Mouse (Mus musculus): ENCODE data around the gene Pck1. TPM values are rescaled to one million over a fixed set of nuclear protein-coding genes. Genes with fewer than 3 reads are reported as not detected.

Gene Pck1
- total and polyA plus RNA-seq, 2 experiments from 2014 or later, result 0.21 TPM; not detected in 1

GRCm38 (mm10) chr2:173156923-173157322 is 4.1 kb downstream of the Pck1 start:
- Histone ChIP-seq H3K9me3 (ENCODE audit: low read length) (no peaks in the 10 kb centered on the region), H3K27ac (no peak overlapping the region), H3K4me1 (ENCODE audit: insufficient read depth, low read length) (no peaks in the 10 kb centered on the region), H3K4me2 (ENCODE audit: low read depth, low read length) (no peak overlapping the region), H3K36me3 (ENCODE audit: insufficient read depth, low read length) (no peaks in the 10 kb centered on the region), H3K27me3 (ENCODE audit: insufficient read depth, low read length) (no peaks in the 10 kb centered on the region), H3K9ac (replicated peaks; ENCODE audit: low read length) (no peak overlapping the region), H3K4me3 (ENCODE audit: low read length) (no peak overlapping the region)
- no peak for TF ChIP-seq CTCF (IDR thresholded peaks at IDR 0.05; ENCODE audit: low read depth)
- no peak for ATAC-seq
- no peak for DNase-seq (ENCODE audit: low spot score)
- 88% methylated on average over 13 of the region's 13 CpGs for WGBS

DNA sequence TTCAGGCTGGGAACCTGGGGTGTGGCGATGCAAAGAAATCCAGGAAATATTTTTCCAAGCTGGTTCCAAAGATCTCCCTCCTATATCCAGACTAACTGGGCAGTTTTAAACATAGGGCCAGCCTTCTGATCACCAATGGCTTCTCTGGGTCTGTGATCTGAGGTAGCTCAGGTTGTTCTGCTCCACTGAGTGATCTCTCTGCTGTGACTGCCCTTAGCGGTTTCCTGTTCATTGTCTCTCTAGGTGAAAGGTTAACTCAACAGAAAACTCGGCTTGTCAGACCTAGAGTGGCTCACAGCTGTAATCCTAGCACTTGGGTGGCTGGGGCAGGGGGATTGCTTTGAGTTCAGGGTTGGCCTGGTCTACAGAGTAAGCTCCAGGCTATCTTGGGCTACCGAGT is 4.5 kb downstream of the Pck1 start:
- H3K27me3 ChIP-seq (ENCODE audit: insufficient read depth, low read length), result no peaks in the 10 kb centered on the region
- no peaks in the 10 kb centered on the region for H3K36me3 ChIP-seq (ENCODE audit: insufficient read depth, low read length)
- ATAC-seq (no peak), DNase-seq (ENCODE audit: low spot score) (no peak)
- no peaks in the 10 kb centered on the region for H3K4me1 ChIP-seq (ENCODE audit: insufficient read depth, low read length)
- H3K4me3 ChIP-seq (ENCODE audit: low read length), result no peak overlapping the region
- no peaks in the 10 kb centered on the region for H3K9me3 ChIP-seq (ENCODE audit: low read length)
- H3K4me2 ChIP-seq (ENCODE audit: low read depth, low read length), result no peak overlapping the region
- TF ChIP-seq CTCF (IDR thresholded peaks at IDR 0.05; ENCODE audit: low read depth), result no peak
- no peak overlapping the region for H3K27ac ChIP-seq
- no peak overlapping the region for H3K9ac ChIP-seq (replicated peaks; ENCODE audit: low read length)
- WGBS, result 64% methylated on average over 4 of the region's 4 CpGs

- no peak for ATAC-seq
- no peaks in the 10 kb centered on the region for H3K36me3 ChIP-seq (ENCODE audit: insufficient read depth, low read length)
- no peak overlapping the region for H3K9ac ChIP-seq (replicated peaks; ENCODE audit: low read length)
- H3K27me3 ChIP-seq (ENCODE audit: insufficient read depth, low read length), result no peaks in the 10 kb centered on the region
- no peaks in the 10 kb centered on the region for H3K4me1 ChIP-seq (ENCODE audit: insufficient read depth, low read length)
- no peak for TF ChIP-seq CTCF (IDR thresholded peaks at IDR 0.05; ENCODE audit: low read depth)
- DNase-seq (ENCODE audit: low spot score), result no peak
- H3K27ac ChIP-seq, result no peak overlapping the region
- no peaks in the 10 kb centered on the region for H3K9me3 ChIP-seq (ENCODE audit: low read length)
- no peak overlapping the region for H3K4me3 ChIP-seq (ENCODE audit: low read length)
- no peak overlapping the region for H3K4me2 ChIP-seq (ENCODE audit: low read depth, low read length)
- 95% methylated on average over 4 of the region's 4 CpGs for WGBS
Measured at GRCm38 (mm10) chr2:173157871-173158270, 5.0 kb downstream of the Pck1 start.

- H3K4me3 ChIP-seq (ENCODE audit: low read length), result no peak overlapping the region
- 86% methylated on average over 19 of the region's 19 CpGs for WGBS
- H3K4me1 ChIP-seq (ENCODE audit: insufficient read depth, low read length), result no peaks in the 10 kb centered on the region
- DNase-seq (ENCODE audit: low spot score), result no peak
- H3K27ac ChIP-seq, result no peak overlapping the region
- no peaks in the 10 kb centered on the region for H3K9me3 ChIP-seq (ENCODE audit: low read length)
- H3K4me2 ChIP-seq (ENCODE audit: low read depth, low read length), result no peak overlapping the region
- TF ChIP-seq CTCF (IDR thresholded peaks at IDR 0.05; ENCODE audit: low read depth), result no peak
- no peaks in the 10 kb centered on the region for H3K27me3 ChIP-seq (ENCODE audit: insufficient read depth, low read length)
- ATAC-seq, result no peak
- no peaks in the 10 kb centered on the region for H3K36me3 ChIP-seq (ENCODE audit: insufficient read depth, low read length)
- H3K9ac ChIP-seq (replicated peaks; ENCODE audit: low read length), result no peak overlapping the region
Measured at GRCm38 (mm10) chr2:173158390-173159055, 5.7 kb downstream of the Pck1 start.

GRCm38 (mm10) chr2:173159354-173160311 is 6.8 kb downstream of the Pck1 start:
- Histone ChIP-seq H3K4me2 (ENCODE audit: low read depth, low read length) (no peak overlapping the region), H3K27me3 (ENCODE audit: insufficient read depth, low read length) (no peaks in the 10 kb centered on the region), H3K9me3 (ENCODE audit: low read length) (no peaks in the 10 kb centered on the region), H3K36me3 (ENCODE audit: insufficient read depth, low read length) (no peaks in the 10 kb centered on the region), H3K27ac (peak overlapping the region; percentile 1; the same call in 1 of the 2 replicates), H3K9ac (replicated peaks; ENCODE audit: low read length) (no peak overlapping the region), H3K4me1 (ENCODE audit: insufficient read depth, low read length) (no peaks in the 10 kb centered on the region), H3K4me3 (ENCODE audit: low read length) (no peak overlapping the region)
- DNase-seq (ENCODE audit: low spot score) (peak; percentile 86), ATAC-seq (peak; percentile 91)
- WGBS, result 49% methylated on average over 24 of the region's 24 CpGs
- peak; percentile 90 for TF ChIP-seq CTCF (IDR thresholded peaks at IDR 0.05; ENCODE audit: low read depth)

GRCm38 (mm10) chr2:173163380-173163779 is 10.5 kb downstream of the Pck1 start:
- H3K36me3 ChIP-seq (ENCODE audit: insufficient read depth, low read length), result no peaks in the 10 kb centered on the region
- no peak overlapping the region for H3K4me3 ChIP-seq (ENCODE audit: low read length)
- 86% methylated on average over 8 of the region's 8 CpGs for WGBS
- DNase-seq (ENCODE audit: low spot score) (no peak), ATAC-seq (no peak)
- H3K27me3 ChIP-seq (ENCODE audit: insufficient read depth, low read length), result no peaks in the 10 kb centered on the region
- TF ChIP-seq CTCF (IDR thresholded peaks at IDR 0.05; ENCODE audit: low read depth), result no peak
- no peak overlapping the region for H3K9ac ChIP-seq (replicated peaks; ENCODE audit: low read length)
- H3K9me3 ChIP-seq (ENCODE audit: low read length), result no peaks in the 10 kb centered on the region
- no peak overlapping the region for H3K4me2 ChIP-seq (ENCODE audit: low read depth, low read length)
- no peak overlapping the region for H3K27ac ChIP-seq
- no peaks in the 10 kb centered on the region; the same call in 1 of the 2 replicates for H3K4me1 ChIP-seq (ENCODE audit: insufficient read depth, low read length)
